Mouse (Mus musculus): ENCODE results near the gene Ric1. TPM values are rescaled to one million over a fixed set of nuclear protein-coding genes. Genes with fewer than 3 reads are reported as not detected.
"Not testable (repeated sequence)": the region's sequence is repeated elsewhere in the genome, so short reads cannot be mapped to it uniquely, and the experiment has no call there.

The Ric1 gene
- polyA plus RNA-seq, 1 experiment from 2014 or later = 21.6 TPM

GRCm38 (mm10) chr19:29525588-29525987 is 3.5 kb downstream of the Ric1 start:
- WGBS = 91% methylated on average over 4 of the region's 4 CpGs
- not testable (repeated sequence) for H3K4me3 ChIP-seq (ENCODE audit: low read depth, low read length); H3K27ac ChIP-seq (replicated peaks; ENCODE audit: low read depth, low read length); DNase-seq (ENCODE audit: low spot score); H3K36me3 ChIP-seq (ENCODE audit: control insufficient read depth, insufficient read depth, low read length); H3K9ac ChIP-seq (ENCODE audit: low read depth, low read length); H3K4me2 ChIP-seq (ENCODE audit: low read depth, low read length); ATAC-seq (ENCODE audit: low read depth); H3K9me3 ChIP-seq (ENCODE audit: control insufficient read depth, low read length); H3K27me3 ChIP-seq (replicated peaks; ENCODE audit: control insufficient read depth, insufficient read depth, low read length)
- H3K4me1 ChIP-seq (ENCODE audit: control insufficient read depth, insufficient read depth, low read length) = peaks cover 14% of the 10 kb centered on the region

GRCm38 (mm10) chr19:29526837-29527236 is 4.8 kb downstream of the Ric1 start:
- ATAC-seq (ENCODE audit: low read depth) (no peak), DNase-seq (ENCODE audit: low spot score) (no peak)
- Histone ChIP-seq H3K4me2 (ENCODE audit: low read depth, low read length) (no peak overlapping the region), H3K9ac (ENCODE audit: low read depth, low read length) (no peak overlapping the region), H3K4me3 (ENCODE audit: low read depth, low read length) (no peak overlapping the region), H3K27ac (replicated peaks; ENCODE audit: low read depth, low read length) (no peak overlapping the region), H3K9me3 (ENCODE audit: control insufficient read depth, low read length) (peaks cover 8% of the 10 kb centered on the region), H3K27me3 (replicated peaks; ENCODE audit: control insufficient read depth, insufficient read depth, low read length) (no peaks in the 10 kb centered on the region), H3K36me3 (ENCODE audit: control insufficient read depth, insufficient read depth, low read length) (0 out of 2 replicates have a peak, but pooled peaks cover 3% of the 10 kb centered on the region), H3K4me1 (ENCODE audit: control insufficient read depth, insufficient read depth, low read length) (peaks cover 8% of the 10 kb centered on the region)

GRCm38 (mm10) chr19:29527299-29527698 is 5.2 kb downstream of the Ric1 start:
- DNase-seq (ENCODE audit: low spot score) (no peak), ATAC-seq (ENCODE audit: low read depth) (no peak)
- Histone ChIP-seq H3K9ac (ENCODE audit: low read depth, low read length) (no peak overlapping the region), H3K9me3 (ENCODE audit: control insufficient read depth, low read length) (peaks cover 8% of the 10 kb centered on the region), H3K36me3 (ENCODE audit: control insufficient read depth, insufficient read depth, low read length) (0 out of 2 replicates have a peak, but pooled peaks cover 3% of the 10 kb centered on the region), H3K27ac (replicated peaks; ENCODE audit: low read depth, low read length) (no peak overlapping the region), H3K4me3 (ENCODE audit: low read depth, low read length) (no peak overlapping the region), H3K27me3 (replicated peaks; ENCODE audit: control insufficient read depth, insufficient read depth, low read length) (no peaks in the 10 kb centered on the region), H3K4me2 (ENCODE audit: low read depth, low read length) (no peak overlapping the region), H3K4me1 (ENCODE audit: control insufficient read depth, insufficient read depth, low read length) (peaks cover 8% of the 10 kb centered on the region)
- 93% methylated on average over 4 of the region's 4 CpGs for WGBS

DNA sequence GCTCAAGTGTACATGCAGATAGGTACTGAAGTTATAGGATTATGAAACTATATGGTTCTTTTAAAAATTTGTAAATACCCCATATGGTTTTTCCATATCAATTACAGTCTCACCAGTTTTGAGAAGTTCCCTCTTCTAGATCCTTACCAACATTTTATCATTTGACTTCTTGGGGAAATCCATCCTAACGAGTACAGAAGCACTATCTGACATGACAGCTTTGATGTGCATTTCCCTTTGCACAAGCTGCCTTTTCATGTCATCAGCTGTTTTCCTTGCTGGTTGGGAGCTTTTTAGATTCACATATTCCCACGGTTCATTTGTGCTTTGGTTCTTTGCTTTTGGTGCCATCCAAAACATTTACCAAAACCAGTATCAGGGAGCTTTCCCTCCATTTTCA is 6.5 kb downstream of the Ric1 start:
- peaks cover 8% of the 10 kb centered on the region for H3K4me1 ChIP-seq (ENCODE audit: control insufficient read depth, insufficient read depth, low read length)
- no peak overlapping the region for H3K4me3 ChIP-seq (ENCODE audit: low read depth, low read length)
- H3K9ac ChIP-seq (ENCODE audit: low read depth, low read length) = no peak overlapping the region
- no peak overlapping the region for H3K4me2 ChIP-seq (ENCODE audit: low read depth, low read length)
- H3K27me3 ChIP-seq (replicated peaks; ENCODE audit: control insufficient read depth, insufficient read depth, low read length) = no peaks in the 10 kb centered on the region
- DNase-seq (ENCODE audit: low spot score) = no peak
- 89% methylated on average over 2 of the region's 2 CpGs for WGBS
- H3K9me3 ChIP-seq (ENCODE audit: control insufficient read depth, low read length) = peaks cover 8% of the 10 kb centered on the region
- no peak for ATAC-seq (ENCODE audit: low read depth)
- peaks cover 6% of the 10 kb centered on the region; the same call in 1 of the 2 replicates for H3K36me3 ChIP-seq (ENCODE audit: control insufficient read depth, insufficient read depth, low read length)
- H3K27ac ChIP-seq (replicated peaks; ENCODE audit: low read depth, low read length) = no peak overlapping the region

DNA sequence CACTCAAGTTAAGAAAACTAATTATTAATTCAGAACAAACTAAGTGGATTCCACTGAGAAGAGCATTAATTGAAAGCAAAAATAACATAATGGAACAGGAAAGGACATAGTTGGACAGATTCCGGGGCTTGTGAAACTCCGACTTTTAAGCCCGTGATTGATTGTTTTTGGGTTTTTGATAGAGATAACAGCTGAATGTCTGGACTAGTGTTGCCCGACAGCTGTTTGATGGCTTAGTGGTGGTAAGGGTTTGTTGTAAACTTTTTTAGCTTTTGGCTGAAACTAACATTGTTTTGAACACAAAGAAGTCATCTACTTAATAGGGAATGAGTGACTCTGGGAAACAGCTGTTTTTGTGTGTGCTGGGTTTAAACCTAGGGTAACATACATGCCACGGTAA is 11.9 kb downstream of the Ric1 start:
- no peaks in the 10 kb centered on the region for H3K4me1 ChIP-seq (ENCODE audit: control insufficient read depth, insufficient read depth, low read length)
- no peak for ATAC-seq (ENCODE audit: low read depth)
- DNase-seq (ENCODE audit: low spot score) = peak; percentile 42
- peaks cover 3% of the 10 kb centered on the region; the same call in 1 of the 2 replicates for H3K9me3 ChIP-seq (ENCODE audit: control insufficient read depth, low read length)
- H3K27ac ChIP-seq (replicated peaks; ENCODE audit: low read depth, low read length) = no peak overlapping the region
- 88% methylated on average over 5 of the region's 5 CpGs for WGBS
- H3K36me3 ChIP-seq (ENCODE audit: control insufficient read depth, insufficient read depth, low read length) = peaks cover 37% of the 10 kb centered on the region
- no peak overlapping the region for H3K4me2 ChIP-seq (ENCODE audit: low read depth, low read length)
- H3K9ac ChIP-seq (ENCODE audit: low read depth, low read length) = no peak overlapping the region
- H3K4me3 ChIP-seq (ENCODE audit: low read depth, low read length) = no peak overlapping the region
- H3K27me3 ChIP-seq (replicated peaks; ENCODE audit: control insufficient read depth, insufficient read depth, low read length) = no peaks in the 10 kb centered on the region

- H3K27ac ChIP-seq (replicated peaks; ENCODE audit: low read depth, low read length) = no peak overlapping the region
- H3K36me3 ChIP-seq (ENCODE audit: control insufficient read depth, insufficient read depth, low read length) = peaks cover under 1% of the 10 kb centered on the region; the same call in 1 of the 2 replicates
- ATAC-seq (ENCODE audit: low read depth) (no peak), DNase-seq (ENCODE audit: low spot score) (peak; percentile 26)
- H3K9ac ChIP-seq (ENCODE audit: low read depth, low read length) = no peak overlapping the region
- H3K27me3 ChIP-seq (replicated peaks; ENCODE audit: control insufficient read depth, insufficient read depth, low read length) = no peaks in the 10 kb centered on the region
- no peak overlapping the region for H3K4me3 ChIP-seq (ENCODE audit: low read depth, low read length)
- no peaks in the 10 kb centered on the region for H3K9me3 ChIP-seq (ENCODE audit: control insufficient read depth, low read length)
- H3K4me1 ChIP-seq (ENCODE audit: control insufficient read depth, insufficient read depth, low read length) = no peaks in the 10 kb centered on the region
- 53% methylated on average over 8 of the region's 8 CpGs for WGBS
- H3K4me2 ChIP-seq (ENCODE audit: low read depth, low read length) = no peak overlapping the region
These were observed 20.3 kb downstream of the Ric1 start for GRCm38 (mm10) chr19:29542256-29542970.

DNA sequence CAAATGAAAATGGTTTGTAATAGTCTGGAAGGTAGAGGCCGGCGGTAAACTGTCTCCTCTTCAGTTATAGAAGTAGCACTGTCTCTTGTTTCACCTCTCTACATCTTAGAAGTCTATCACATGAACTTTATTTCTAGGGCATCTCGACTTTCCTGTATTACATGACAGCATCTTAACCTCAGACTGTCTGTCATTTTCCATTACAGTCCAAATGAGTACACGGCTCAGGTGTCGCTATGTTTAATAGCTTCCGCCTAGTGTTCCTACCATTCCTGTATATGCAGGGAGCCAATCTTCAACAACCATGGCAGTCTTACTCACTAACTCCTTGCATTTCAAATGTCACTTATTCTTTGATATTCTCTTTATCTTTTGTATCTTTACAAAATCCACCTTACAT is 21.9 kb downstream of the Ric1 start:
- H3K27ac ChIP-seq (replicated peaks; ENCODE audit: low read depth, low read length) = no peak overlapping the region
- ATAC-seq (ENCODE audit: low read depth) (no peak), DNase-seq (ENCODE audit: low spot score) (no peak)
- H3K4me3 ChIP-seq (ENCODE audit: low read depth, low read length) = no peak overlapping the region
- H3K9me3 ChIP-seq (ENCODE audit: control insufficient read depth, low read length) = no peaks in the 10 kb centered on the region
- H3K36me3 ChIP-seq (ENCODE audit: control insufficient read depth, insufficient read depth, low read length) = no peaks in the 10 kb centered on the region
- H3K4me1 ChIP-seq (ENCODE audit: control insufficient read depth, insufficient read depth, low read length) = no peaks in the 10 kb centered on the region
- H3K9ac ChIP-seq (ENCODE audit: low read depth, low read length) = no peak overlapping the region
- no peak overlapping the region for H3K4me2 ChIP-seq (ENCODE audit: low read depth, low read length)
- no peaks in the 10 kb centered on the region for H3K27me3 ChIP-seq (replicated peaks; ENCODE audit: control insufficient read depth, insufficient read depth, low read length)
- WGBS = 88% methylated on average over 6 of the region's 6 CpGs

DNA sequence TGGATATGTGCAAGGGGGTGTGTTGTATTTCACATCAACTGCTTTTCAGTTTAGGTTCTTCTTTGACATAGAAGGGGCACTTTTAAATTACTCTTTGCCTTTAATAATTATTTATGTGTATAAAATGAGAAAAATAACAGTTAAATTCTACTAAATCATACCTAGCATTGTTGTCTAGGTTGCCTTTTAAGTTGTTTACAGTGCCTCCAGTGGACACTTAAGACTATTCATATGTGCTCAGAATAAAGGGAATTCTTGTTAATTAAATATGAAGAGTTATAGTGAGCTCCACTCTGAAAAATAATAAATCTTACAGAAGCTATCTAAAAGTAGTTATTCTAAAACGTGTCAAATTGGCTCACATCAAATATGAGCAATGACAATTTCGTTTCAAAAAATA is 28.5 kb downstream of the Ric1 start:
- no peaks in the 10 kb centered on the region for H3K27me3 ChIP-seq (replicated peaks; ENCODE audit: control insufficient read depth, insufficient read depth, low read length)
- WGBS = 94% methylated on average over 2 of the region's 2 CpGs
- H3K27ac ChIP-seq (replicated peaks; ENCODE audit: low read depth, low read length) = no peak overlapping the region
- H3K9ac ChIP-seq (ENCODE audit: low read depth, low read length) = no peak overlapping the region
- DNase-seq (ENCODE audit: low spot score) = no peak
- no peaks in the 10 kb centered on the region for H3K36me3 ChIP-seq (ENCODE audit: control insufficient read depth, insufficient read depth, low read length)
- no peaks in the 10 kb centered on the region for H3K9me3 ChIP-seq (ENCODE audit: control insufficient read depth, low read length)
- H3K4me2 ChIP-seq (ENCODE audit: low read depth, low read length) = no peak overlapping the region
- H3K4me1 ChIP-seq (ENCODE audit: control insufficient read depth, insufficient read depth, low read length) = no peaks in the 10 kb centered on the region
- H3K4me3 ChIP-seq (ENCODE audit: low read depth, low read length) = no peak overlapping the region
- no peak for ATAC-seq (ENCODE audit: low read depth)

GRCm38 (mm10) chr19:29551128-29551527 is 29.0 kb downstream of the Ric1 start:
- H3K27me3 ChIP-seq (replicated peaks; ENCODE audit: control insufficient read depth, insufficient read depth, low read length) = no peaks in the 10 kb centered on the region
- H3K4me1 ChIP-seq (ENCODE audit: control insufficient read depth, insufficient read depth, low read length) = no peaks in the 10 kb centered on the region
- no peak overlapping the region for H3K4me2 ChIP-seq (ENCODE audit: low read depth, low read length)
- DNase-seq (ENCODE audit: low spot score) = no peak
- no peaks in the 10 kb centered on the region for H3K9me3 ChIP-seq (ENCODE audit: control insufficient read depth, low read length)
- no peak overlapping the region for H3K9ac ChIP-seq (ENCODE audit: low read depth, low read length)
- no peak overlapping the region for H3K4me3 ChIP-seq (ENCODE audit: low read depth, low read length)
- no peak overlapping the region for H3K27ac ChIP-seq (replicated peaks; ENCODE audit: low read depth, low read length)
- no peaks in the 10 kb centered on the region for H3K36me3 ChIP-seq (ENCODE audit: control insufficient read depth, insufficient read depth, low read length)
- WGBS = 95% methylated on average over 1 of the region's 1 CpGs
- no peak for ATAC-seq (ENCODE audit: low read depth)

All from embryonic facial prominence, embryonic 14.5 days (tissue).